Mouse (Mus musculus) MEL (cell line): Measurements from ENCODE around the gene Thsd4. TPM values are rescaled to one million over a fixed set of nuclear protein-coding genes. Genes with fewer than 3 reads are reported as not detected.

Experiments used
- DNase-seq: peaks from one replicate; pipeline ENCODE4 v3.0.0; 2011; ENCODE audit warnings: low read depth, low spot score
- H3K27ac ChIP-seq: 2 replicates; pipeline ENCODE4 v1.5.1; 2012; ENCODE audit warnings: low read depth, mild to moderate bottlenecking, control low read depth, low read length, moderate library complexity; ENCODE audit not compliant: control insufficient read depth
- H3K27me3 ChIP-seq, 2 experiments: fragments of 150-350 bp in 1 of 2; sonication (generic) in 1 of 2; 2 replicates each; pipeline ENCODE4 v1.6.1; 2012; ENCODE audit warnings: low read length in 2 of 2, mild to moderate bottlenecking in 2 of 2, improper control_type of control experiment in 1 of 2, moderate library complexity in 1 of 2; ENCODE audit not compliant: insufficient read depth in 2 of 2, control insufficient read depth in 1 of 2
- H3K36me3 ChIP-seq, 2 experiments: 2 replicates each; pipeline ENCODE4 v1.6.1; 2012 to 2014; ENCODE audit warnings: low read length in 2 of 2, improper control_type of control experiment in 1 of 2, inconsistent platforms in 1 of 2, mild to moderate bottlenecking in 1 of 2; ENCODE audit not compliant: insufficient read depth in 2 of 2, control insufficient read depth in 1 of 2
- H3K4me1 ChIP-seq, 2 experiments: fragments of 150-350 bp in 1 of 2; sonication (generic) in 1 of 2; 2 replicates each; pipeline ENCODE4 v1.6.1; 2012; ENCODE audit warnings: low read length in 2 of 2, improper control_type of control experiment in 1 of 2, mild to moderate bottlenecking in 1 of 2; ENCODE audit not compliant: insufficient read depth in 2 of 2, control insufficient read depth in 1 of 2
- H3K4me3 ChIP-seq, 2 experiments: fragments of 150-350 bp in 1 of 2; sonication (generic) in 1 of 2; 2 replicates each; pipeline ENCODE4 v1.5.1; 2012; ENCODE audit warnings: low read depth in 2 of 2, low read length in 2 of 2, mild to moderate bottlenecking in 2 of 2, moderate library complexity in 2 of 2, control low read depth in 1 of 2, improper control_type of control experiment in 1 of 2; ENCODE audit not compliant: control insufficient read depth in 1 of 2, insufficient read depth in 1 of 2
- H3K79me2 ChIP-seq: 2 replicates; pipeline ENCODE4 v1.6.1; 2012; ENCODE audit warnings: mild to moderate bottlenecking, low read length, moderate library complexity; ENCODE audit not compliant: control insufficient read depth, poor library complexity, insufficient read depth
- H3K9ac ChIP-seq: 2 replicates; pipeline ENCODE4 v1.6.1; 2012; ENCODE audit warnings: low read depth, mild to moderate bottlenecking, control low read depth, low read length, moderate library complexity; ENCODE audit not compliant: control insufficient read depth, poor library complexity, severe bottlenecking
- H3K9me3 ChIP-seq: fragments of 150-350 bp; sonication (generic); replicated peaks from 2 replicates; pipeline ENCODE4 v1.6.1; 2012; ENCODE audit warnings: mild to moderate bottlenecking, low read length, improper control_type of control experiment, moderate library complexity; ENCODE audit not compliant: insufficient read depth
- BHLHE40 ChIP-seq: IDR thresholded peaks from 2 replicates; pipeline ENCODE4 v1.6.1; 2012; ENCODE audit warnings: low read depth, mild to moderate bottlenecking, inconsistent platforms, low read length, improper control_type of control experiment, borderline replicate concordance
- CHD1 ChIP-seq: IDR thresholded peaks from 2 replicates; pipeline ENCODE4 v1.6.1; 2012; ENCODE audit warnings: low read depth, mild to moderate bottlenecking, inconsistent platforms, low read length, improper control_type of control experiment
- CHD2 ChIP-seq: IDR thresholded peaks from 2 replicates; pipeline ENCODE4 v1.6.1; 2011; ENCODE audit warnings: low read length, improper control_type of control experiment
- CTCF ChIP-seq, 3 experiments: IDR thresholded peaks in 2 of 3; conservative IDR thresholded peaks in 1 of 3; 2 replicates each; pipeline ENCODE4 v1.5.1; 2011 to 2012; ENCODE audit warnings: low read length in 3 of 3, low read depth in 2 of 3, mild to moderate bottlenecking in 2 of 3, improper control_type of control experiment in 1 of 3, inconsistent platforms in 1 of 3, mixed read lengths in 1 of 3, moderate library complexity in 1 of 3; ENCODE audit not compliant: control insufficient read depth in 1 of 3, insufficient read depth in 1 of 3, poor library complexity in 1 of 3, severe bottlenecking in 1 of 3
- E2F4 ChIP-seq: IDR thresholded peaks from 2 replicates; pipeline ENCODE4 v1.6.1; 2011; ENCODE audit warnings: low read depth, low read length, improper control_type of control experiment, borderline replicate concordance
- ELF1 ChIP-seq: IDR thresholded peaks from 2 replicates; pipeline ENCODE4 v1.6.1; 2014; ENCODE audit warnings: low read depth, mild to moderate bottlenecking, inconsistent platforms, low read length, improper control_type of control experiment, moderate library complexity
- EP300 ChIP-seq, 2 experiments: IDR thresholded peaks; 2 replicates each; pipeline ENCODE4 v1.6.1; 2011; ENCODE audit warnings: improper control_type of control experiment in 2 of 2, low read length in 2 of 2, low read depth in 1 of 2, mild to moderate bottlenecking in 1 of 2
- ETS1 ChIP-seq: IDR thresholded peaks from 2 replicates; pipeline ENCODE4 v1.6.1; 2012; ENCODE audit warnings: low read depth, mild to moderate bottlenecking, inconsistent platforms, low read length, improper control_type of control experiment, moderate library complexity
- GABPA ChIP-seq: IDR thresholded peaks from 2 replicates; pipeline ENCODE4 v1.6.1; 2012; ENCODE audit warnings: low read depth, mild to moderate bottlenecking, inconsistent platforms, low read length, improper control_type of control experiment, moderate library complexity
- GATA1 ChIP-seq: IDR thresholded peaks from 2 replicates; pipeline ENCODE4 v1.6.1; 2011; ENCODE audit warnings: low read depth, low read length, improper control_type of control experiment
- HCFC1 ChIP-seq: IDR thresholded peaks from 2 replicates; pipeline ENCODE4 v1.6.1; 2012; ENCODE audit warnings: low read depth, mild to moderate bottlenecking, inconsistent platforms, low read length, improper control_type of control experiment, moderate library complexity
- JUND ChIP-seq: IDR thresholded peaks from 2 replicates; pipeline ENCODE4 v1.6.1; 2011; ENCODE audit warnings: low read depth, mild to moderate bottlenecking, improper control_type of control experiment, low read length
- KAT2A ChIP-seq: conservative IDR thresholded peaks from 2 replicates; pipeline ENCODE4 v1.6.1; 2012; ENCODE audit warnings: low read depth, low read length, improper control_type of control experiment, inconsistent platforms
- MAFK ChIP-seq: IDR thresholded peaks from 2 replicates; pipeline ENCODE4 v1.6.1; 2011; ENCODE audit warnings: low read depth, mild to moderate bottlenecking, low read length, improper control_type of control experiment, borderline replicate concordance
- MAX ChIP-seq: IDR thresholded peaks from 2 replicates; pipeline ENCODE4 v1.6.1; 2011; ENCODE audit warnings: low read length, improper control_type of control experiment
- MAZ ChIP-seq: IDR thresholded peaks from 2 replicates; pipeline ENCODE4 v1.6.1; 2012; ENCODE audit warnings: low read depth, mild to moderate bottlenecking, inconsistent platforms, low read length, improper control_type of control experiment
- MEF2A ChIP-seq: IDR thresholded peaks from 2 replicates; pipeline ENCODE4 v1.6.1; 2014; ENCODE audit warnings: low read depth, mild to moderate bottlenecking, inconsistent platforms, low read length, improper control_type of control experiment; ENCODE audit not compliant: poor library complexity, insufficient replicate concordance, severe bottlenecking; ENCODE audit errors: extremely low read depth
- MYB ChIP-seq: IDR thresholded peaks from 2 replicates; pipeline ENCODE4 v1.6.1; 2011; ENCODE audit warnings: mild to moderate bottlenecking, low read depth, low read length, improper control_type of control experiment
- MYC ChIP-seq: IDR thresholded peaks from 2 replicates; pipeline ENCODE4 v1.6.1; 2011; ENCODE audit warnings: low read depth, mild to moderate bottlenecking, low read length, improper control_type of control experiment, moderate library complexity
- POLR2AphosphoS5 ChIP-seq: IDR thresholded peaks from 2 replicates; pipeline ENCODE4 v1.6.1; 2012; ENCODE audit warnings: low read depth, borderline replicate concordance, mild to moderate bottlenecking, inconsistent platforms, low read length, moderate library complexity, mixed read lengths
- RCOR1 ChIP-seq: IDR thresholded peaks from 2 replicates; pipeline ENCODE4 v1.6.1; 2012; ENCODE audit warnings: low read depth, mild to moderate bottlenecking, inconsistent platforms, low read length, improper control_type of control experiment
- SIN3A ChIP-seq: IDR thresholded peaks from 2 replicates; pipeline ENCODE4 v1.6.1; 2012; ENCODE audit warnings: low read length, improper control_type of control experiment, inconsistent platforms
- TAL1 ChIP-seq: IDR thresholded peaks from 2 replicates; pipeline ENCODE4 v1.6.1; 2012; ENCODE audit warnings: mild to moderate bottlenecking, inconsistent platforms, low read length, moderate library complexity, mixed read lengths
- TBP ChIP-seq: IDR thresholded peaks from 2 replicates; pipeline ENCODE4 v1.8.0; 2011; ENCODE audit warnings: low read depth, low read length, improper control_type of control experiment
- TCF12 ChIP-seq: IDR thresholded peaks from 2 replicates; pipeline ENCODE4 v1.6.1; 2014; ENCODE audit warnings: low read depth, mild to moderate bottlenecking, inconsistent platforms, low read length, improper control_type of control experiment, moderate library complexity
- USF1 ChIP-seq: IDR thresholded peaks from 2 replicates; pipeline ENCODE4 v1.6.1; 2014; ENCODE audit warnings: low read depth, mild to moderate bottlenecking, inconsistent platforms, low read length, improper control_type of control experiment, moderate library complexity
- USF2 ChIP-seq, 2 experiments: IDR thresholded peaks; 2 replicates each; pipeline ENCODE4 v1.6.1; 2011 to 2012; ENCODE audit warnings: improper control_type of control experiment in 2 of 2, low read length in 2 of 2, borderline replicate concordance in 1 of 2, inconsistent platforms in 1 of 2, low read depth in 1 of 2, mild to moderate bottlenecking in 1 of 2; ENCODE audit not compliant: insufficient read depth in 1 of 2
- ZC3H11A ChIP-seq: IDR thresholded peaks from 2 replicates; pipeline ENCODE4 v1.6.1; 2012; ENCODE audit warnings: low read depth, mild to moderate bottlenecking, inconsistent platforms, low read length, improper control_type of control experiment
- ZKSCAN1 ChIP-seq: IDR thresholded peaks from 2 replicates; pipeline ENCODE4 v1.6.1; 2012; ENCODE audit warnings: low read depth, mild to moderate bottlenecking, inconsistent platforms, low read length, improper control_type of control experiment, moderate library complexity
- ZMIZ1 ChIP-seq: IDR thresholded peaks from 2 replicates; pipeline ENCODE4 v1.6.1; 2012; ENCODE audit warnings: low read depth, mild to moderate bottlenecking, inconsistent platforms, low read length, improper control_type of control experiment, moderate library complexity
- ZNF384 ChIP-seq: IDR thresholded peaks from 2 replicates; pipeline ENCODE4 v1.6.1; 2012; ENCODE audit warnings: low read depth, mild to moderate bottlenecking, inconsistent platforms, low read length, improper control_type of control experiment
- polyA plus RNA-seq, 2 experiments: library from polyadenylated mRNA; stranded (reverse) in 1 of 2; unstranded in 1 of 2; fragments of >175 nt in 1 of 2; fragments of >200 nt in 1 of 2; gene quantifications; 2 replicates each; pipeline versions ENCODE4 v1.2.1 to v1.2.4; 2012; ENCODE audit warnings: low replicate concordance in 2 of 2, low read depth in 1 of 2; ENCODE audit not compliant: insufficient read length in 2 of 2, insufficient read depth in 1 of 2, missing spikeins in 1 of 2
- total RNA-seq: library from RNA; depleted of rRNA; stranded (reverse); fragments of 300-350 nt; gene quantifications from 2 replicates; pipeline ENCODE4 v1.2.3, GENCODE M21; 2012

The Thsd4 gene
- total and polyA plus RNA-seq, 3 experiments: 0.08 TPM; not detected in 1

DNA sequence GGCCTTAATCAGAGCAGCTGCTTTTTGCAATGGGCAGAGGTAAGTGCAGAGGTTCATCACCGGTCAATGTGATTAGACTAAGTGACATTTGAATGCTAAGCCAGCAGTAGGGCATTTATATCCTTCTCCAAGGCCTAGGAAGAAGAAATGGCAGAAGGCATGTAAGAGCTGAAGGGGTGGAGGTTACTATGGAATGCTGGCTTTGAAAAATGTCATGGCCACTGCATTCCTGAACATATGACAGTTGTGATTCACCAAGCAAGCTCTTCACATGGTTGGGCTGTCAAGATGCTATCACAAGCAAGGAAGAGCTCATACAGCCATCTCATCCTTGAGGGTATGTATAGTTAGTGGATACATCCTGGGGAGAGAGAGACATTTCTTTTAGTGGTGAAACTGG lies 313.0 kb downstream of the Thsd4 start:
- H3K27me3 ChIP-seq: no peaks in the 10 kb centered on the region
- no peaks in the 10 kb centered on the region for H3K36me3 ChIP-seq
- H3K79me2 ChIP-seq: no peaks in the 10 kb centered on the region
- no peaks in the 10 kb centered on the region for H3K4me1 ChIP-seq
- no peak overlapping the region for H3K27ac ChIP-seq
- no peak overlapping the region for H3K4me3 ChIP-seq
- no peak for DNase-seq
- H3K9me3 ChIP-seq: no peaks in the 10 kb centered on the region
- H3K9ac ChIP-seq: no peak overlapping the region
- no peak for TF ChIP-seq CTCF (IDR thresholded peaks at IDR 0.05 in 2 of 3, conservative IDR thresholded peaks at IDR 0.05 in 1 of 3; ENCODE audit: control insufficient read depth in 1 of 3, insufficient read depth in 1 of 3, low read depth in 2 of 3, low read length in 3 of 3, poor library complexity in 1 of 3, severe bottlenecking in 1 of 3)
- TF ChIP-seq GATA1: no peak
- no peak for TF ChIP-seq ZKSCAN1
- no peak for TF ChIP-seq BHLHE40
- TF ChIP-seq USF1: no peak
- TF ChIP-seq ZNF384: no peak
- no peak for TF ChIP-seq MAFK
- no peak for TF ChIP-seq TAL1
- TF ChIP-seq GABPA: no peak
- TF ChIP-seq ETS1: no peak
- no peak for TF ChIP-seq RCOR1
- TF ChIP-seq TCF12: no peak
- TF ChIP-seq ZC3H11A: no peak
- TF ChIP-seq MYB: no peak
- no peak for TF ChIP-seq CHD1
- no peak for TF ChIP-seq ELF1
- no peak for TF ChIP-seq TBP
- no peak for TF ChIP-seq MYC
- TF ChIP-seq E2F4: no peak
- no peak for TF ChIP-seq USF2 (IDR thresholded peaks at IDR 0.05; ENCODE audit: borderline replicate concordance in 1 of 2, insufficient read depth in 1 of 2, low read depth in 1 of 2, low read length in 2 of 2)
- TF ChIP-seq, all 39 proteins: peak for 0

DNA sequence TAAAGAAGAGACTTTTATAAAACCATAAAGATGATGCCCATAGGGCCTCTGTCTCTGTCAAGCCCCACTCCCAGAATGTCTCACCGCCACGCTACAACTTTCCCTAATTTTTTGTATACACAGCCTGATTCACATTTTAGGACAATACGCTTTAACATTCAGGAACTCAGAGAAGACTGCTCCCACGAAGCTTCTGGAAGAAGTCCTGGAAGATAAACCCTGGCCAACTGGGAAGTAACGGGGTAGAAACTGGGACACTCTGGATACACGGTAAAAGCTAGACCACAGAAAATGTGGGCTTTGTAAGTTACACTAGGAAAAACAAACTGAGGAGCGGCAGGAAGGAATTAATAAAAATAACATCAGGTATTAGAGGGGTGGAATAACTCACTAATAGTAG lies 318.7 kb downstream of the Thsd4 start:
- Histone ChIP-seq H3K79me2 (no peaks in the 10 kb centered on the region), H3K9ac (no peak overlapping the region), H3K4me3 (no peak overlapping the region), H3K27ac (no peak overlapping the region), H3K9me3 (no peaks in the 10 kb centered on the region), H3K4me1 (no peaks in the 10 kb centered on the region), H3K36me3 (no peaks in the 10 kb centered on the region), H3K27me3 (no peaks in the 10 kb centered on the region)
- no peak for DNase-seq
- no peak for TF ChIP-seq CHD2
- TF ChIP-seq ZMIZ1: no peak
- TF ChIP-seq USF1: no peak
- no peak for TF ChIP-seq KAT2A
- TF ChIP-seq JUND: no peak
- TF ChIP-seq EP300 (IDR thresholded peaks at IDR 0.05; ENCODE audit: low read depth in 1 of 2, low read length in 2 of 2): no peak
- TF ChIP-seq TBP: no peak
- TF ChIP-seq GATA1: no peak
- TF ChIP-seq HCFC1: no peak
- no peak for TF ChIP-seq MYB
- TF ChIP-seq USF2 (IDR thresholded peaks at IDR 0.05; ENCODE audit: borderline replicate concordance in 1 of 2, insufficient read depth in 1 of 2, low read depth in 1 of 2, low read length in 2 of 2): no peak
- TF ChIP-seq POLR2AphosphoS5: no peak
- no peak for TF ChIP-seq MEF2A
- no peak for TF ChIP-seq TAL1
- TF ChIP-seq ETS1: no peak
- TF ChIP-seq TCF12: no peak
- TF ChIP-seq MAZ: no peak
- TF ChIP-seq SIN3A: no peak
- TF ChIP-seq MAX: no peak
- TF ChIP-seq ELF1: no peak
